Mouse (Mus musculus) erythroblast, embryonic 14.5 days (primary cell): ENCODE results near the gene Fam199x.

ENCODE experiments used
- GATA1 ChIP-seq: IDR thresholded peaks from 2 replicates; pipeline ENCODE4 v1.6.1; 2012; ENCODE audit warnings: low read length, inconsistent platforms, mixed read lengths
- TAL1 ChIP-seq: IDR thresholded peaks from 3 replicates; pipeline ENCODE4 v1.6.1; 2012; ENCODE audit warnings: low read length, inconsistent platforms, mixed read lengths

DNA sequence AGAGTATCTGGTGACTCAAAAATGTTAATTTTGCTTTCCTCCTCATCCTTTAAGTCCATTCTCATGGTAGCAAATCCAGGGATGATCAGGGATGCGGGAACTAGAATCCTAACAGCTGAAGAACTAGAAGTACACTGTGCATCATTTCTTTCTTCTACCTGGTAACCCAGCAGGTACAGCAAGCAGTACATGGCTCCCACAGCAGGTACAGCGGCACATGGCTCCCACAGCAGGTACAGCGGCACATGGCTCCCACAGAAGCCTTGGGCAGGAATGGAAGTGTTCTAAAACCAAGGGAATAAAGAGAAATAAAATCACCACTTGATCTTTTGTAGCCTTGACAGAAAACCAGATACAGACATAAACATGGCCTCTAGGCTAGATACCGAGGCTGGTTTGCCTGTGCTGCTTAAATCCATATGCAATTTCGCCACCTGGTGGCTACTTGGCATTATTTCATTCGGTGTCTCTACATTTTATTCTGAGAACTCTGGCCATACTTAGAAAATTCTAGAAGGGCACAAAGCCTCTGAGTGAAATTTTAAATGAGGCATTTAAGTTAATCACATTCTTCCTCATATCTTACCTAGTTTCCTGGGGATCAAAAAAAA is 34.2 kb upstream of the Fam199x start:
- no peak for TF ChIP-seq TAL1
- no peak for TF ChIP-seq GATA1
